Mouse (Mus musculus) neural tube, postnatal 0 days (tissue): ENCODE measurements around the gene Setd1b. TPM values are rescaled to one million over a fixed set of nuclear protein-coding genes. Genes with fewer than 3 reads are reported as not detected.

Source experiments
- polyA plus RNA-seq: library from polyadenylated mRNA; unstranded; fragments of >200 nt; fragmentation: Nextera tagmentation; extraction: Ambion mirVana; gene quantifications from 2 replicates; pipeline ENCODE4 v1.2.1, GENCODE M21; 2015

The Setd1b gene
- 9.2 and 11.1 TPM in 2 replicates for polyA plus RNA-seq

DNA sequence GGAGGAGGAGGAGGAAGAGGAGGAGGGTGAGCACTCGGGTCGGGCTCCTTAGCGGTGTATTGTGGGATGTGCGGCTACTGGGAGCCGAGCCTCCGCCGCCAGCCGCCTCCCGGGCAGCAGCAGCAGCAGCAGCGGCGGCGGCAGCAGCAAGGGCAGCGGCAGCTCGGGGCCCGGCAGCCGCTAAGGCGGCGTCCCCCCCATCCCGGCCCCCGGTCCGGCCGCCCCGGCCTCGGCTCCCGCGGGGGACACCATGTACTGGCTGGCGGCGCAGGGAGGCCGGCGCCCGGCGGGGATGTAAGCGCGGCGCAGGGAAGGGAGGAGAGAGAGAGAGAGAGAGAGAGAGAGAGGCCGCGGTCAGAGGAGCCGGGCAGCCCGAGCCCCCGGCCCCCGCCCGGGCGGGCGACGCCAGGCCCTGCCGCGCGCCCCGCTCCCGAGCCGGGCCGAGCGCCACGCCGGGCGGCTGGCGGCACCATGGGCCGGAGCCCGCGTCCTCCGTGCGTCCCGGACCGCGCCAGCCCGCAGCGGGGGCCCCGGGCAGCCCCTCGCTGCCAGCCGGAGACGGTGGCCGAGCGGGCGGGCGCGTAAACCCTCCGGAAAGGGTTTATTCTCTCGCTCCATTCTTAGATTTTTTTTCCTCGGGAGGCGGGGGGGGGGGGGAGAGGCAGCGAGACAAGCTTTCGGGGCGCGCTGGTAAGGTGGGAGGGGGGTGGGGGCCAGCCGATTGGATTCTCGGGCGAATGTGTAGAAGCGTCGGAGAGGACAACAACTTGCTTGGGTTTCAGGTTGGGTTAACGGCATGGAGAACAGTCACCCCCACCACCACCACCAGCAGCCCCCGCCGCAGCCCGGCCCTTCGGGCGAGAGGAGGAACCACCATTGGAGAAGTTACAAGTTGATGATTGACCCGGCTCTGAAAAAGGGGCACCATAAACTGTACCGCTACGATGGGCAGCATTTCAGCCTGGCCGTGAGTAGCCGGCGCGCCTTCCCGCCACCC is at the start of gene Setd1b:
Gene Setd1b (plus strand): TSS at position 33 of the 997 bp plus-strand sequence.

DNA sequence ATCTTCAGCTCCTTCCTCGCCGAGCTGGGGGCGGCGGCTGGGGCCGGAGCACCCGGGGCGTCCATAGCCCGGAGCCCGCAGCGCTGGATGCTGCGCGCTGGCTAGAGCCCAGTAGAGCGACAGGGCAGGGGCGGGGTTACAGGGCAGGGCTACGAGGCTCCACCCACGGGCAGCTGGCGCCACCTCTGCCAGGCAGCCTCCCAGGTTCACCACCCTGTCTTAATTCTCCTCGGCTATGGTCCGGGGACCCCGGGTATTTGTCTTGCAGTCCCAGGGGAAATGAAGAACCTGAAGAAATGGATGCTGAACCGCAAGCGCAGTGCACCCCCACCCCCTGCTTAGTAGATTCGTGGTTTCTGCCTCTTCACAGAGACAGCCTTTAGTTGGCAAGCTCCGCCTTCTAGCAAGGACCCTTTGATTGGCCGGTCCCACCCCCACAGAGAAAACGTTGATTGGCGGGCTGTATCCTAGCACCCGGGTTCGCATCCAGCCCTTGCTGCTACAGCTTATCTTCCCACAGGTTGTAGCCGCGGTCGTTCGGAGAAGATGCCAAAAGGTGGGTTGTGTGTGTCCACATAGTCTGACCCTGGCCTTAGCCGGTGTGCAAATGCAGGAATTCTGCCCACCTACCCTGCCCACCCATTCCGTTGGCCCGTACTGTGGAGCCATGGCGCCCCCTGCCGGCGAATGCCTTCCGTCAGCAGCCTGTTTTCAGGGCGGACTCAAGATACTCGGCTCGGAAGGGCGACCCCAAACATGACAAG is 9.5 kb upstream of the Setd1b start, which contains the start of gene Rhof:
Gene Rhof (minus strand): TSS at position 385 of the 764 bp plus-strand sequence.

DNA sequence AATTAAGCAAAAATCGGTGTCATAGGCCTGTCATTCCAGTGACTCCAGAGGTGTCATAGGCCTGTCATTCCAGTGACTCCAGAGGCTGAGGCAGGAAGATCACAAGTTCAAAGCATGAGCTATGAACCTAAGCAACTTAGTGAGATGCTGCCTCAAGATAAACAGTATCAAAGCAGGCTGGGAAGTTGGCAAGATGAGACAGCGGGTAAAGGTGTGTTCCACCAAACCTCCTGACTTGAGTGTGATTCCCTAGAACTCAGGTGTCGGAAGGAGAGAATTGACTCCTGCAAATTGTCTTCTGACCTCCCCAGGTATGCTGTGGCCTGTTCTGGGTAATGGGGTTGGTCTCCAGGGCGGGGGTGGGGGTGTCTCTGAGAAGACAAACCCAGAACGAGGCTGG is 27.3 kb downstream of the Setd1b start, which contains the start of gene Psmd9:
Gene Psmd9 (plus strand): TSS at position 130 of the 400 bp plus-strand sequence.

GRCm38 (mm10) chr5:123182651-123183050 is 40.7 kb downstream of the Setd1b start, which contains the start of gene Hpd:
Hpd (minus strand) TSS chr5:123182727.

Other genes starting within 250 kb of the Setd1b start
- gene Kdm2b, start 152.4 kb upstream of the Setd1b start, polyA plus RNA-seq = 62.5 and 67.7 TPM in 2 replicates
- gene Orai1, start 127.1 kb upstream of the Setd1b start, polyA plus RNA-seq = 21.3 and 25.7 TPM in 2 replicates
- gene Morn3, start 95.2 kb upstream of the Setd1b start, polyA plus RNA-seq = 1.0 and 1.1 TPM in 2 replicates
- 14.9 and 17.1 TPM in 2 replicates for gene Tmem120b, start 73.8 kb upstream of the Setd1b start, polyA plus RNA-seq
- 47.6 and 50.3 TPM in 2 replicates for gene Rhof, start 9.5 kb upstream of the Setd1b start, polyA plus RNA-seq
- 75.8 and 76.3 TPM in 2 replicates for gene Psmd9, start 27.2 kb downstream of the Setd1b start, polyA plus RNA-seq
- not detected in 2 replicates for gene Hpd, start 40.5 kb downstream of the Setd1b start, polyA plus RNA-seq
- 0.97 and 1.4 TPM in 2 replicates for gene Wdr66, start 109.9 kb downstream of the Setd1b start, polyA plus RNA-seq
- gene Bcl7a, start 201.6 kb downstream of the Setd1b start, polyA plus RNA-seq = 21.6 and 23.0 TPM in 2 replicates